Mouse (Mus musculus): ENCODE measurements around the gene Ctps2. TPM values are rescaled to one million over a fixed set of nuclear protein-coding genes. Genes with fewer than 3 reads are reported as not detected.

Gene Ctps2
- 3.7 and 4.8 TPM in 2 replicates for polyA plus RNA-seq (2012; rRNA removed)

GRCm38 (mm10) chrX:162900938-162901337 is at the start of gene Ctps2:
Gene Ctps2 (plus strand): TSS chrX:162901238.

DNA sequence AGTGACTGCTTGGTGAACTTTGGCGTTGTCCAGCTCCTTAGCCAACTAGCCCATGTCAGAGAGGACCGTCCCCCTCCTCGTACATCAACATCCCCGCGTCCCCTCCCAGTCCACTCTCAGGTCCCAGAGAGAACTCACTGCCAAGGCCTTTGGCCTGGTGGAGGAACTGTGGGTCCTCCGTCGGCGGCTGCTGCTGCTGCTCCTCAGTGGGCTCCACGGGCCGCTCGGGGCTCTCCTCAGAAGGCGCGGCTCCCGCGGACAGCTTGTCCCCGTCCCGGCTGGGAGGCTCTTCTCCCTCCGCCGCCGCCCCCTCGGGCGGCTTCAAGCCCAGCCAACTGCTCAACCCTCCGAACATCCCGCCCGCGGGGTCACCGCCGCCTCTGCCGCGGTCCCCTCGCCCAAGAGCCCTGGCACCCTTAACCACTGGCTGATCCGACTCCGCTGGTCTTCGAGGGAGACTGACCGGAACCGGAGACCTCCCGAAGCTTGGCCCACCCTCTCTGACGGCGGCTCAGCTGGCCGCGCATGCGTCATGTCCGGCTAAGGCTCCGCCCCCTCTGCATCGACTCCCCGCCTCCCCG is 13.0 kb upstream of the Ctps2 start, which contains the start of gene Syap1:
TSS of gene Syap1 (minus strand) at position 517 of the 581 bp plus-strand sequence.

GRCm38 (mm10) chrX:162964383-162964782 is 63.3 kb downstream of the Ctps2 start, which contains the start of gene S100g:
Gene S100g (minus strand): TSS chrX:162964599.

Other genes with a start within 250 kb of the Ctps2 start
- gene Rbbp7, start 140.8 kb upstream of the Ctps2 start, polyA plus RNA-seq (2012; rRNA removed): 31.8 and 35.2 TPM in 2 replicates
- gene Txlng, start 71.8 kb upstream of the Ctps2 start, polyA plus RNA-seq (2012; rRNA removed): 1.2 TPM in 2 replicates
- 10.6 and 12.3 TPM in 2 replicates for gene Syap1, start 12.8 kb upstream of the Ctps2 start, polyA plus RNA-seq (2012; rRNA removed)
- 3.8 and 18.3 TPM in 2 replicates for gene S100g, start 63.4 kb downstream of the Ctps2 start, polyA plus RNA-seq (2012; rRNA removed)